Mouse (Mus musculus) bone marrow, adult 2 months (tissue): ENCODE data around the gene Ecd. TPM values are rescaled to one million over a fixed set of nuclear protein-coding genes. Genes with fewer than 3 reads are reported as not detected.
"Not testable (repeated sequence)": the region's sequence is repeated elsewhere in the genome, so short reads cannot be mapped to it uniquely, and the experiment has no call there.

Experiments used
- H3K27ac ChIP-seq: fragments of 200-500 bp; 2 replicates; pipeline ENCODE4 v1.5.1; 2012; ENCODE audit warnings: low read depth, mild to moderate bottlenecking, control low read depth, inconsistent platforms, low read length; ENCODE audit not compliant: control insufficient read depth, poor library complexity, insufficient read depth
- H3K4me1 ChIP-seq: fragments of 200-500 bp; 2 replicates; pipeline ENCODE4 v1.6.1; 2011; ENCODE audit warnings: low read length; ENCODE audit not compliant: control insufficient read depth, insufficient read depth
- H3K4me3 ChIP-seq: fragments of 200-500 bp; replicated peaks from 2 replicates; pipeline ENCODE3; 2011; ENCODE audit warnings: mild to moderate bottlenecking, low read depth, low read length, control low read depth; ENCODE audit not compliant: control insufficient read depth
- CTCF ChIP-seq: fragments of 200-500 bp; IDR thresholded peaks from 2 replicates; pipeline ENCODE4 v1.5.1; 2011; ENCODE audit warnings: low read length, control low read depth; ENCODE audit not compliant: control insufficient read depth, insufficient read depth
- POLR2A ChIP-seq: fragments of 200-500 bp; IDR thresholded peaks from 2 replicates; pipeline ENCODE4 v1.6.1; 2011; ENCODE audit warnings: low read depth, mild to moderate bottlenecking, control low read depth, low read length, borderline replicate concordance; ENCODE audit not compliant: control insufficient read depth
- WGBS: fragments of 180-500 bp; shearing (Covaris S2); methylation state at CpG from one replicate; pipeline ENCODE4 v1.1.7; 2018; 5-methylcytosine and 5-hydroxymethylcytosine counted together
- polyA plus RNA-seq: library from polyadenylated mRNA; stranded (reverse); fragments of >200 nt; gene quantifications from 2 replicates; pipeline ENCODE4 v1.2.4, GENCODE M21; 2011; ENCODE audit warnings: low replicate concordance; ENCODE audit not compliant: missing spikeins, insufficient read depth, insufficient read length

Gene Ecd
- polyA plus RNA-seq, 1 experiment: 18.7 TPM

GRCm38 (mm10) chr14:20345885-20346284 is 2.0 kb downstream of the Ecd start:
- 88% methylated on average over 9 of the region's 9 CpGs for WGBS
- H3K27ac ChIP-seq: no peak overlapping the region
- H3K4me1 ChIP-seq: no peaks in the 10 kb centered on the region
- no peak for TF ChIP-seq POLR2A
- TF ChIP-seq CTCF: no peak
- H3K4me3 ChIP-seq: no peak overlapping the region

DNA sequence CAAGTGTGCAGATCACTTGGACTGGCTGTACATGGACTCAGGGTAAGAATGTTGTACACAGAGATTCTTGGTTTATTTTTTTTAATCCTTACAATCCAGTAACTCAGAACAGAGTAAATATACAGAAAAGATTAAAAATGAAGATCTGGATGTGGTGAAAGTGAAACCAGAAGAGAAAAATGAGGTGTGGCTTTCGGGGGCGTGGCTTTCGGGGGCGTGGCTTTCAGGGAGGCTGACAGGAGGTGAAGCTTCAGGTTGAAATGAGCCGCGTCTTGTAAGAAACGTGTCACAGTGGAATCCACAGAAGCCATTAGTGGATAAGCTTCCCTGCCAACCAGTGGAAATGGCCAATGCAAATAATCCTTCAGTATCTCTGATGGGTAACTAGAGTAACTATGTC is 7.1 kb downstream of the Ecd start:
- 69% methylated on average over 7 of the region's 7 CpGs for WGBS
- peak overlapping the region; percentile 52 for H3K4me3 ChIP-seq
- no peak overlapping the region for H3K27ac ChIP-seq
- TF ChIP-seq POLR2A: no peak
- no peak for TF ChIP-seq CTCF
- no peaks in the 10 kb centered on the region for H3K4me1 ChIP-seq

GRCm38 (mm10) chr14:20340149-20340548 is 7.8 kb downstream of the Ecd start:
- no peak overlapping the region for H3K27ac ChIP-seq
- no peaks in the 10 kb centered on the region for H3K4me1 ChIP-seq
- TF ChIP-seq CTCF: no peak
- 84% methylated on average over 8 of the region's 8 CpGs for WGBS
- H3K4me3 ChIP-seq: no peak overlapping the region

DNA sequence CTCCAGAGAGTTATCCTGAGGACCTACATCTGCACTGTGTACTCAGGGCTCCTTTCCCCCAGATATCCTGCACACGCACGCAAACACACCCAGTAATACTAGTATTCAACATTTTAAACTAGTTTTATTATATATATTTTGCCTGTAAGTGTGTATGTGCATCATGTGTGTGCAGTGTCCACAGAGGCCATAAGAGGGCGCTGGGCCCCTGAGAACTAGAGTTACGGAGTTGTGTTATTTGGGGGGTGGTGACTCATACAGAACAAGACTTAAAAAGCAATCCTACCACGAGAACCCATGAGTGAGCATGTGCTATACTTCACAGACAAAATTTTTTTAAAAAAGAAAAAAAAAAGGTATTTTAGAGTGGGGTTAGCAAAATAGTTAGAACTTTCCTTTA is 8.5 kb downstream of the Ecd start:
- Histone ChIP-seq H3K27ac (no peak overlapping the region), H3K4me1 (no peaks in the 10 kb centered on the region), H3K4me3 (no peak overlapping the region)
- WGBS: 90% methylated on average over 5 of the region's 5 CpGs
- TF ChIP-seq POLR2A: no peak
- TF ChIP-seq CTCF: no peak

- 72% methylated on average over 4 of the region's 4 CpGs for WGBS
- TF ChIP-seq POLR2A: no peak
- no peak for TF ChIP-seq CTCF
- Histone ChIP-seq H3K27ac (no peak overlapping the region), H3K4me1 (no peaks in the 10 kb centered on the region), H3K4me3 (no peak overlapping the region)
Measured at GRCm38 (mm10) chr14:20331316-20331715, 16.6 kb downstream of the Ecd start.

GRCm38 (mm10) chr14:20328474-20328873 is 19.4 kb downstream of the Ecd start:
- WGBS: 88% methylated on average over 9 of the region's 9 CpGs
- TF ChIP-seq POLR2A: no peak
- TF ChIP-seq CTCF: peak; percentile 39; the same call in 1 of the 2 replicates
- Histone ChIP-seq H3K4me1 (no peaks in the 10 kb centered on the region), H3K27ac (no peak overlapping the region), H3K4me3 (no peak overlapping the region)

DNA sequence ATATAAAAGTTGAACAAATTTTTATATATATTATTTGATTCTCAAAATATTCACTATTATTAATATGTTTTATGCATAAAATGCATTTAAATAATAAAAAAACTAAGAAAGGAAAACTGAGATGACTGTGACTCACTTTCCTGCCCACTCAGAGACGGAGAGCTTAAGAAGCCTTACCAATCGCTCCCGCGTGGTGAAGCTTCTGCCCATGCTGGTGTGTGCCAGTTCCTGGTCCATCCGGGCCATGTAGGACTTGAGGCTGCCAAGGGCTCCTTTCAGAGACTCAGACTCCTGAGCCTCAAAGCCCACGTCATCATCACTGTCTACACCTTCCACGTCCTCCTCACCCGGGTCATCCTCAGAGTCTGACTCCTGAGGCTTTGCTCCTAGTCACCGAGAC is 23.7 kb downstream of the Ecd start:
- no peak overlapping the region for H3K4me3 ChIP-seq
- WGBS: 90% methylated on average over 9 of the region's 9 CpGs
- no peaks in the 10 kb centered on the region for H3K4me1 ChIP-seq
- TF ChIP-seq CTCF: no peak
- TF ChIP-seq POLR2A: no peak
- no peak overlapping the region for H3K27ac ChIP-seq

GRCm38 (mm10) chr14:20319420-20319819 is 28.5 kb downstream of the Ecd start:
- H3K4me1 ChIP-seq: no peaks in the 10 kb centered on the region
- 77% methylated on average over 3 of the region's 3 CpGs for WGBS
- no peak overlapping the region for H3K27ac ChIP-seq
- TF ChIP-seq POLR2A (no peak), CTCF (peak; percentile 30; the same call in 1 of the 2 replicates)
- H3K4me3 ChIP-seq: no peak overlapping the region

GRCm38 (mm10) chr14:20315137-20315536 is 32.8 kb downstream of the Ecd start:
- TF ChIP-seq POLR2A (no peak), CTCF (no peak)
- H3K4me1 ChIP-seq: no peaks in the 10 kb centered on the region
- WGBS: 82% methylated on average over 1 of the region's 1 CpGs
- H3K4me3 ChIP-seq: no peak overlapping the region
- H3K27ac ChIP-seq: no peak overlapping the region

DNA sequence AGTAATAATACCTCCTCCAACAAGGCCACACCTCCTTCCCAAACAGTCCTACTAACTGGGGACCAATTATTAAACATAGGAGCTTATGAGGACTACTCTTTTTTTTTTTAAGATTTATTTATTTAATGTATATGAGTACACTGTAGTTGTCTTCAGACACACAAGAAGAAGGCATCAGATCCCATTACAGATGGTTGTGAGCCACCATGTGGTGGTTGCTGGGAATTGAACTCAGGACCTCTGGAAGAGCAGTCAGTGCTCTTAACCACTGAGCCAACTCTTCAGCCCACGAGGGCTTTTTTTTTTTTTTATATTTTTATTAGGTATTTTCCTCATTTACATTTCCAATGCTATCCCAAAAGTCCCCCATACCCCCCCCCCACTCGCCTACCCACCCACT is 42.8 kb downstream of the Ecd start:
- 60% methylated on average over 2 of the region's 2 CpGs for WGBS
- not testable (repeated sequence) for H3K4me1 ChIP-seq

More for the DNA sequence above, 42.8 kb downstream of the Ecd start:
- not testable (repeated sequence) for H3K4me3 ChIP-seq, H3K27ac ChIP-seq
